Mouse (Mus musculus) cerebellum, adult 8-10 months (tissue): ENCODE results near the gene Sh3rf1.

Experiments used
- DNase-seq: peaks from one replicate; pipeline ENCODE4 v3.0.0; 2022

Gene Sh3rf1

GRCm38 (mm10) chr8:61326281-61326680 is 102.6 kb downstream of the Sh3rf1 start:
- DNase-seq, result no peak

- no peak for DNase-seq
Observed at GRCm38 (mm10) chr8:61327333-61327732, 103.7 kb downstream of the Sh3rf1 start.

GRCm38 (mm10) chr8:61339629-61340028 is 116.0 kb downstream of the Sh3rf1 start:
- no peak for DNase-seq

- DNase-seq, result no peak
Observed at GRCm38 (mm10) chr8:61340283-61340984, 116.8 kb downstream of the Sh3rf1 start.

- no peak for DNase-seq
Observed at GRCm38 (mm10) chr8:61341587-61342441, 118.1 kb downstream of the Sh3rf1 start.

- DNase-seq, result no peak
Observed at GRCm38 (mm10) chr8:61342473-61343026, 118.9 kb downstream of the Sh3rf1 start.

- DNase-seq, result no peak
Observed at GRCm38 (mm10) chr8:61344435-61344834, 120.8 kb downstream of the Sh3rf1 start.

GRCm38 (mm10) chr8:61346941-61347340 is 123.3 kb downstream of the Sh3rf1 start:
- DNase-seq, result no peak

- no peak for DNase-seq
Observed at GRCm38 (mm10) chr8:61347526-61347925, 123.9 kb downstream of the Sh3rf1 start.

GRCm38 (mm10) chr8:61348029-61348428 is 124.4 kb downstream of the Sh3rf1 start:
- no peak for DNase-seq

- no peak for DNase-seq
Observed at GRCm38 (mm10) chr8:61348518-61348917, 124.8 kb downstream of the Sh3rf1 start.

GRCm38 (mm10) chr8:61350443-61350842 is 126.8 kb downstream of the Sh3rf1 start:
- no peak for DNase-seq

- DNase-seq, result no peak
Observed at GRCm38 (mm10) chr8:61351638-61352037, 128.0 kb downstream of the Sh3rf1 start.

GRCm38 (mm10) chr8:61355503-61355902 is 131.8 kb downstream of the Sh3rf1 start:
- no peak for DNase-seq

GRCm38 (mm10) chr8:61359004-61359403 is 135.3 kb downstream of the Sh3rf1 start:
- no peak for DNase-seq

- no peak for DNase-seq
Observed at GRCm38 (mm10) chr8:61359851-61360272, 136.2 kb downstream of the Sh3rf1 start.

GRCm38 (mm10) chr8:61360362-61360761 is 136.7 kb downstream of the Sh3rf1 start:
- no peak for DNase-seq

- no peak for DNase-seq
Observed at GRCm38 (mm10) chr8:61361476-61361875, 137.8 kb downstream of the Sh3rf1 start.

- DNase-seq, result no peak
Observed at GRCm38 (mm10) chr8:61362301-61362913, 138.7 kb downstream of the Sh3rf1 start.

- no peak for DNase-seq
Observed at GRCm38 (mm10) chr8:61373303-61373702, 149.6 kb downstream of the Sh3rf1 start.

GRCm38 (mm10) chr8:61374059-61374755 is 150.5 kb downstream of the Sh3rf1 start:
- DNase-seq, result no peak

- no peak for DNase-seq
Observed at GRCm38 (mm10) chr8:61375205-61375604, 151.5 kb downstream of the Sh3rf1 start.
